Mouse (Mus musculus) C2C12 (cell line): ENCODE results near the gene Hs3st5.

ENCODE experiments used
- CTCF ChIP-seq: IDR thresholded peaks from one replicate; pipeline ENCODE4 v1.5.1; 2011; ENCODE audit not compliant: control insufficient read depth, insufficient read depth, insufficient read length
- FOSL1 ChIP-seq: IDR thresholded peaks from one replicate; pipeline ENCODE4 v1.8.0; 2011; ENCODE audit warnings: mild to moderate bottlenecking, low read length; ENCODE audit not compliant: poor library complexity, insufficient read depth, severe bottlenecking
- MAX ChIP-seq: IDR thresholded peaks from one replicate; pipeline ENCODE4 v1.6.1; 2011; ENCODE audit warnings: mild to moderate bottlenecking, control low read depth
- MYOD1 ChIP-seq: IDR thresholded peaks from one replicate; pipeline ENCODE4 v1.6.1; 2011; ENCODE audit warnings: low read depth; ENCODE audit not compliant: control insufficient read depth, insufficient read length
- USF1 ChIP-seq: IDR thresholded peaks from one replicate; pipeline ENCODE4 v1.6.1; 2011; ENCODE audit warnings: low read depth, mild to moderate bottlenecking, control low read depth, moderate library complexity

DNA sequence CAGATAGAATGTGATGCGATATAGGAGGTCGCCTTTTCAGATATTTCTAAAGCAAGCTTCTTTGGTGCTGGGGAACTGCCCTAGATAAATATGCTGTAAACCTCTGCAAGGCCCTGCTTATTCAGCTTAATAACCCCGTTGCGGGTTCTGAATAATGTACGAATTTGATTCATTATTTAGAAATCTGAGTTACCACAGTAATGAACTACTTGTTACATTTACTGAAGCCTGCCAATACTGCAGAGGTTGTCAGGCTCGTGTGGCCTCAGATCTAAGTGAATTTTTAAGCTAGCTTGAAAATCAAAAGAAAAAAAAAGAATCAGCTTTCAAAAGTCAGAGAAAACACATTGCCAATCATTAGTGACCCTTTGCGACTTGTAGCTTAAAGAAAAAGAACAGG, 280.4 kb downstream of the Hs3st5 start:
- TF ChIP-seq MAX (no peak), CTCF (no peak), MYOD1 (no peak), FOSL1 (no peak), USF1 (no peak)
